Mouse (Mus musculus): ENCODE results near the gene Opcml. TPM values are rescaled to one million over a fixed set of nuclear protein-coding genes. Genes with fewer than 3 reads are reported as not detected.

Opcml gene
- polyA plus RNA-seq, 1 experiment from 2014 or later, result 36.5 TPM

- H3K4me2 ChIP-seq (ENCODE audit: low read length), result no peak overlapping the region
- H3K27me3 ChIP-seq (ENCODE audit: control insufficient read depth, insufficient read depth, low read length), result no peaks in the 10 kb centered on the region
- no peak for DNase-seq
- H3K36me3 ChIP-seq (ENCODE audit: control insufficient read depth, insufficient read depth, low read length), result no peaks in the 10 kb centered on the region
- H3K27ac ChIP-seq (replicated peaks; ENCODE audit: low read depth, low read length), result no peak overlapping the region
- H3K4me3 ChIP-seq (replicated peaks; ENCODE audit: low read depth, low read length), result no peak overlapping the region
- H3K4me1 ChIP-seq (ENCODE audit: control insufficient read depth, insufficient read depth, low read length), result no peaks in the 10 kb centered on the region
- 48% methylated on average over 3 of the region's 3 CpGs for WGBS
- H3K9me3 ChIP-seq (ENCODE audit: control insufficient read depth, low read length), result no peaks in the 10 kb centered on the region
- H3K9ac ChIP-seq (replicated peaks; ENCODE audit: low read length), result no peak overlapping the region
- ATAC-seq (ENCODE audit: low FRiP score, low TSS enrichment), result no peak
Measured at GRCm38 (mm10) chr9:27813207-27813790, 22.7 kb downstream of the Opcml start.

GRCm38 (mm10) chr9:27814161-27814560, 23.6 kb downstream of the Opcml start:
- Histone ChIP-seq H3K36me3 (ENCODE audit: control insufficient read depth, insufficient read depth, low read length) (no peaks in the 10 kb centered on the region), H3K9ac (replicated peaks; ENCODE audit: low read length) (no peak overlapping the region), H3K27ac (replicated peaks; ENCODE audit: low read depth, low read length) (no peak overlapping the region), H3K4me3 (replicated peaks; ENCODE audit: low read depth, low read length) (no peak overlapping the region), H3K4me1 (ENCODE audit: control insufficient read depth, insufficient read depth, low read length) (no peaks in the 10 kb centered on the region), H3K4me2 (ENCODE audit: low read length) (no peak overlapping the region), H3K9me3 (ENCODE audit: control insufficient read depth, low read length) (no peaks in the 10 kb centered on the region), H3K27me3 (ENCODE audit: control insufficient read depth, insufficient read depth, low read length) (no peaks in the 10 kb centered on the region)
- DNase-seq (no peak), ATAC-seq (ENCODE audit: low FRiP score, low TSS enrichment) (no peak)
- WGBS, result 25% methylated on average over 2 of the region's 2 CpGs

GRCm38 (mm10) chr9:27821197-27821596, 30.6 kb downstream of the Opcml start:
- H3K4me3 ChIP-seq (replicated peaks; ENCODE audit: low read depth, low read length), result no peak overlapping the region
- no peaks in the 10 kb centered on the region for H3K36me3 ChIP-seq (ENCODE audit: control insufficient read depth, insufficient read depth, low read length)
- H3K27me3 ChIP-seq (ENCODE audit: control insufficient read depth, insufficient read depth, low read length), result no peaks in the 10 kb centered on the region
- H3K4me2 ChIP-seq (ENCODE audit: low read length), result no peak overlapping the region
- no peak overlapping the region for H3K9ac ChIP-seq (replicated peaks; ENCODE audit: low read length)
- DNase-seq, result no peak
- H3K27ac ChIP-seq (replicated peaks; ENCODE audit: low read depth, low read length), result no peak overlapping the region
- H3K9me3 ChIP-seq (ENCODE audit: control insufficient read depth, low read length), result no peaks in the 10 kb centered on the region
- WGBS, result 79% methylated on average over 1 of the region's 1 CpGs
- no peaks in the 10 kb centered on the region for H3K4me1 ChIP-seq (ENCODE audit: control insufficient read depth, insufficient read depth, low read length)
- ATAC-seq (ENCODE audit: low FRiP score, low TSS enrichment), result no peak

DNA sequence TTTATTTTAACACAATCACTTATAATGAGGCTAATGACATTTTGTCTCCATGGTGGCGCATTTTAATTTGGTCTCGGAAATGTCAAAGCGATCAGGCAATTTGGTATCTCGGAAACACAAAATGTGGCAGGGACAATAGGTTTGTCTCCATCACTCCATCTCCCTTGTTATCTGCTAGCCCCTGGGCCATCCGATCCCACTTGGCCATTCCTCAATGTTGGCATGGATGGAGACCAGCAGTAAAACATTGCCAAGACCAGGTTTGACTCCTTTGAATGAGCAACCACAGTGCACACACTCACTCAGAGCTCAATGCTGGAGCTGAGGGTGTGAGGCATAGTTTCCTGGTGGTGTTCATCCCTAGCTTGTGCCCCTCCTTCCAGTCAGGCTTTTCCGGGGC, 32.1 kb downstream of the Opcml start:
- no peak overlapping the region for H3K9ac ChIP-seq (replicated peaks; ENCODE audit: low read length)
- no peaks in the 10 kb centered on the region for H3K36me3 ChIP-seq (ENCODE audit: control insufficient read depth, insufficient read depth, low read length)
- no peak overlapping the region for H3K4me2 ChIP-seq (ENCODE audit: low read length)
- no peaks in the 10 kb centered on the region for H3K4me1 ChIP-seq (ENCODE audit: control insufficient read depth, insufficient read depth, low read length)
- H3K4me3 ChIP-seq (replicated peaks; ENCODE audit: low read depth, low read length), result no peak overlapping the region
- ATAC-seq (ENCODE audit: low FRiP score, low TSS enrichment) (no peak), DNase-seq (no peak)
- H3K27ac ChIP-seq (replicated peaks; ENCODE audit: low read depth, low read length), result no peak overlapping the region
- no peaks in the 10 kb centered on the region for H3K27me3 ChIP-seq (ENCODE audit: control insufficient read depth, insufficient read depth, low read length)
- H3K9me3 ChIP-seq (ENCODE audit: control insufficient read depth, low read length), result no peaks in the 10 kb centered on the region
- WGBS, result 86% methylated on average over 6 of the region's 6 CpGs

DNA sequence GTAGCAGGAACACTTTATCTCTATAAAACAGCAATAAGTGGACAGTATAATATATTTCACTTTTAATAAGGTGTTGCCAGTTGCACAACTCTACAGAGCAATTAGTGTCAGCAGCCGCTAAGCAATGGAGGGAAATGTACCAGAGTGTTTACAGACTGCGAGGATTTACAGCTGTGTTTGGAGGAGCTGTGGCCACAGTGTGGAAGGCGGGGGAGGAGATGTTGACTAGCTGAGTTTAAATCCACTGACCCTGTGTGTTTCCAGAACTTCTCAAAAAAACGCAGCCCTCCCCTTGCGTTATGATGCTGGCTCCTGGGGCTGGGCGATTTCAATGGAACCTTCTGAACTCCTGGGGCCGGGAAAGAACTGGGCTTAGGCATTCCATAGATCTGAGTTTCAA, 33.8 kb downstream of the Opcml start:
- WGBS, result 77% methylated on average over 7 of the region's 7 CpGs
- Histone ChIP-seq H3K36me3 (ENCODE audit: control insufficient read depth, insufficient read depth, low read length) (no peaks in the 10 kb centered on the region), H3K9ac (replicated peaks; ENCODE audit: low read length) (no peak overlapping the region), H3K27ac (replicated peaks; ENCODE audit: low read depth, low read length) (no peak overlapping the region), H3K4me3 (replicated peaks; ENCODE audit: low read depth, low read length) (no peak overlapping the region), H3K9me3 (ENCODE audit: control insufficient read depth, low read length) (no peaks in the 10 kb centered on the region), H3K27me3 (ENCODE audit: control insufficient read depth, insufficient read depth, low read length) (no peaks in the 10 kb centered on the region), H3K4me1 (ENCODE audit: control insufficient read depth, insufficient read depth, low read length) (no peaks in the 10 kb centered on the region), H3K4me2 (ENCODE audit: low read length) (no peak overlapping the region)
- ATAC-seq (ENCODE audit: low FRiP score, low TSS enrichment) (no peak), DNase-seq (no peak)

GRCm38 (mm10) chr9:27830519-27830918, 39.9 kb downstream of the Opcml start:
- H3K27ac ChIP-seq (replicated peaks; ENCODE audit: low read depth, low read length), result no peak overlapping the region
- H3K27me3 ChIP-seq (ENCODE audit: control insufficient read depth, insufficient read depth, low read length), result no peaks in the 10 kb centered on the region
- ATAC-seq (ENCODE audit: low FRiP score, low TSS enrichment) (no peak), DNase-seq (peak; percentile 23)
- WGBS, result 53% methylated on average over 5 of the region's 5 CpGs
- no peaks in the 10 kb centered on the region for H3K36me3 ChIP-seq (ENCODE audit: control insufficient read depth, insufficient read depth, low read length)
- no peaks in the 10 kb centered on the region for H3K9me3 ChIP-seq (ENCODE audit: control insufficient read depth, low read length)
- no peak overlapping the region for H3K4me2 ChIP-seq (ENCODE audit: low read length)
- H3K9ac ChIP-seq (replicated peaks; ENCODE audit: low read length), result no peak overlapping the region
- H3K4me3 ChIP-seq (replicated peaks; ENCODE audit: low read depth, low read length), result no peak overlapping the region
- H3K4me1 ChIP-seq (ENCODE audit: control insufficient read depth, insufficient read depth, low read length), result no peaks in the 10 kb centered on the region

GRCm38 (mm10) chr9:27842806-27843205, 52.2 kb downstream of the Opcml start:
- no peak overlapping the region; the same call in 1 of the 2 replicates for H3K9ac ChIP-seq (replicated peaks; ENCODE audit: low read length)
- no peaks in the 10 kb centered on the region for H3K4me1 ChIP-seq (ENCODE audit: control insufficient read depth, insufficient read depth, low read length)
- no peak overlapping the region for H3K4me3 ChIP-seq (replicated peaks; ENCODE audit: low read depth, low read length)
- no peak overlapping the region for H3K4me2 ChIP-seq (ENCODE audit: low read length)
- H3K27me3 ChIP-seq (ENCODE audit: control insufficient read depth, insufficient read depth, low read length), result no peaks in the 10 kb centered on the region
- H3K9me3 ChIP-seq (ENCODE audit: control insufficient read depth, low read length), result no peaks in the 10 kb centered on the region
- ATAC-seq (ENCODE audit: low FRiP score, low TSS enrichment), result no peak
- no peaks in the 10 kb centered on the region for H3K36me3 ChIP-seq (ENCODE audit: control insufficient read depth, insufficient read depth, low read length)
- WGBS, result 88% methylated on average over 5 of the region's 5 CpGs
- no peak overlapping the region for H3K27ac ChIP-seq (replicated peaks; ENCODE audit: low read depth, low read length)
- DNase-seq, result no peak

DNA sequence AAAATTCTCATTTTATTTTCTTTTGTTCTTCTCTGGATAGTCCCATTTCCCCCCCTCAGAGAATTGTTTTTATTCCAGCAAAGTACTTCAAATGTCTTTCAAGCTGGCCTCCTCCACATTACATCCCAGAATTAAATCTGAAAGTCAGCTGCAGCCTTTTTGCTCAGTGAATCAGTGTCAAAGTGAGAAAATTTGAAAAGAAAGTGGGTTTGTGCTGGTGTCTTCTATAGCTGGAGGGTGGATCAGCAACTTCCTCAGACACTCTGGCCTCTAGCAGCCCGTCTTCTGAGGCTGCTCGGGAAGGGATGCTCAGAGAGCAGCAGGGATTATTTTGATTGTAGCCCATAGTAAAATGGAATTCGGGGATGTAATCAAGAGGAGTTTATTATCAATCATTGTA, 81.0 kb downstream of the Opcml start:
- 64% methylated on average over 3 of the region's 3 CpGs for WGBS

GRCm38 (mm10) chr9:27889636-27890035, 99.1 kb downstream of the Opcml start:
- DNase-seq (peak; percentile 52), ATAC-seq (ENCODE audit: low FRiP score, low TSS enrichment) (no peak)
- Histone ChIP-seq H3K27me3 (ENCODE audit: control insufficient read depth, insufficient read depth, low read length) (no peaks in the 10 kb centered on the region), H3K4me2 (ENCODE audit: low read length) (no peak overlapping the region), H3K4me3 (replicated peaks; ENCODE audit: low read depth, low read length) (no peak overlapping the region), H3K36me3 (ENCODE audit: control insufficient read depth, insufficient read depth, low read length) (no peaks in the 10 kb centered on the region), H3K9me3 (ENCODE audit: control insufficient read depth, low read length) (no peaks in the 10 kb centered on the region), H3K27ac (replicated peaks; ENCODE audit: low read depth, low read length) (no peak overlapping the region), H3K4me1 (ENCODE audit: control insufficient read depth, insufficient read depth, low read length) (peaks cover 2% of the 10 kb centered on the region; the same call in 1 of the 2 replicates), H3K9ac (replicated peaks; ENCODE audit: low read length) (no peak overlapping the region)
- 33% methylated on average over 5 of the region's 5 CpGs for WGBS

More for the DNA sequence above, 81.0 kb downstream of the Opcml start:
- Histone ChIP-seq H3K4me1 (ENCODE audit: control insufficient read depth, insufficient read depth, low read length) (no peaks in the 10 kb centered on the region), H3K4me2 (ENCODE audit: low read length) (no peak overlapping the region), H3K9ac (replicated peaks; ENCODE audit: low read length) (no peak overlapping the region), H3K4me3 (replicated peaks; ENCODE audit: low read depth, low read length) (no peak overlapping the region), H3K27me3 (ENCODE audit: control insufficient read depth, insufficient read depth, low read length) (no peaks in the 10 kb centered on the region), H3K36me3 (ENCODE audit: control insufficient read depth, insufficient read depth, low read length) (no peaks in the 10 kb centered on the region), H3K27ac (replicated peaks; ENCODE audit: low read depth, low read length) (no peak overlapping the region), H3K9me3 (ENCODE audit: control insufficient read depth, low read length) (no peaks in the 10 kb centered on the region)
- DNase-seq, result no peak
- ATAC-seq (ENCODE audit: low FRiP score, low TSS enrichment), result no peak
